9 mouse cellular contexts compared by ENCODE assay signal in genomic region chr5:124337909-124338308, GRCm38 (mm10). TPM values are rescaled to one million over a fixed set of nuclear protein-coding genes. Genes with fewer than 3 reads are reported as not detected.
A peak's percentile ranks its signal among the peaks of the same experiment; 100 is the strongest.
DNase-seq lines count a peak whose midpoint lies in the region; ATAC-seq and TF ChIP-seq lines count a peak whose summit lies in the region.
"Had no signal": no experiment of that assay in that cellular context is flagged by ENCODE, and none has a peak within 500 bp of the region (broad histone marks: within the 10 kb centered on the region; RNA-seq: fewer than 3 reads in every experiment).

No protein-coding gene starts in this region.

- H3K27me3 ChIP-seq in forebrain, embryonic 12.5 days: no peaks in the 10 kb centered on the region
- no peaks in the 10 kb centered on the region for H3K27me3 ChIP-seq in forebrain, embryonic 10.5 days (ENCODE audit: poor library complexity, severe bottlenecking)

- 65% methylated on average over 9 of the region's 9 CpGs for WGBS in forebrain, embryonic 12.5 days
- 82% methylated on average over 9 of the region's 9 CpGs for WGBS in forebrain, embryonic 10.5 days

- ATAC-seq in forebrain, embryonic 12.5 days (ENCODE audit: low FRiP score): no peak

- no peak for DNase-seq in forebrain, embryonic 10.5 days (ENCODE audit: extremely low spot score, low spot score)
- DNase-seq in urinary bladder, postnatal 14 days (ENCODE audit: low spot score): peak; percentile 20
- DNase-seq in urinary bladder, postnatal 4 days (ENCODE audit: low spot score in 2 of 2): no peak
- DNase-seq in left cerebral cortex, postnatal 25 days (ENCODE audit: low spot score in 2 of 2): peak; percentile 54 to 88
- peak; percentile 75 for DNase-seq in telencephalon, adult 2 months (ENCODE audit: low read depth, low spot score)
- DNase-seq in gastrocnemius, adult 2 months: no peak
- DNase-seq in thymus, postnatal 14 days: no peak

- H3K4me3 ChIP-seq in forebrain, embryonic 12.5 days (replicated peaks): no peak overlapping the region
- H3K4me3 ChIP-seq in forebrain, embryonic 10.5 days: no peak overlapping the region
- H3K4me3 ChIP-seq in gastrocnemius, adult 2 months: no peak overlapping the region
- H3K4me3 ChIP-seq: myocyte had no signal

- H3K4me1 ChIP-seq in forebrain, embryonic 12.5 days: peaks cover 28% of the 10 kb centered on the region
- H3K4me1 ChIP-seq in forebrain, embryonic 10.5 days: peaks cover 10% of the 10 kb centered on the region

- H3K4me2 ChIP-seq in forebrain, embryonic 12.5 days: no peak overlapping the region

- H3K27ac ChIP-seq in forebrain, embryonic 12.5 days: peak overlapping the region; percentile 70; the same call in 1 of the 2 replicates
- no peak overlapping the region for H3K27ac ChIP-seq in forebrain, embryonic 10.5 days
- H3K27ac ChIP-seq in gastrocnemius, adult 2 months: no peak overlapping the region

- H3K9me3 ChIP-seq in forebrain, embryonic 12.5 days: no peaks in the 10 kb centered on the region
- H3K9me3 ChIP-seq in forebrain, embryonic 10.5 days: no peaks in the 10 kb centered on the region

- H3K36me3 ChIP-seq in forebrain, embryonic 12.5 days (replicated peaks): 0 out of 2 replicates have a peak, but pooled peaks cover 6% of the 10 kb centered on the region
- peaks cover 30% of the 10 kb centered on the region for H3K36me3 ChIP-seq in forebrain, embryonic 10.5 days (replicated peaks)

- H3K9ac ChIP-seq in forebrain, embryonic 12.5 days: no peak overlapping the region

- TF ChIP-seq CTCF in gastrocnemius, adult 2 months (IDR thresholded peaks at IDR 0.05): no peak

- intact Hi-C loops in left cerebral cortex, postnatal 25 days (cut with DNase I): no loop called here
- intact Hi-C loops in gastrocnemius, adult 2 months (cut with DNase I): no loop called here

RNA-seq across cellular contexts. Expression of gene 2810006K23Rik, which starts 10.0 kb away (rescaled TPM):
- 19.2 and 23.0 TPM in 2 replicates for polyA plus RNA-seq in forebrain, embryonic 12.5 days (2016; fragmentation: Nextera tagmentation; extraction: Ambion mirVana)
- 24.9 and 25.7 TPM in 2 replicates for polyA plus RNA-seq in forebrain, embryonic 10.5 days (2016; fragmentation: Nextera tagmentation; extraction: Ambion mirVana)
- total RNA-seq in left cerebral cortex, postnatal 25 days (2021): 10 to 100 TPM; 16.4 to 17.5 TPM
- total RNA-seq in gastrocnemius, adult 2 months (2021): 1 to 10 TPM; 6.2 to 8.7 TPM

RNA-seq across cellular contexts. Expression of gene Mphosph9, which starts 10.1 kb away (rescaled TPM):
- polyA plus RNA-seq in forebrain, embryonic 12.5 days (2016; fragmentation: Nextera tagmentation; extraction: Ambion mirVana): 24.4 and 24.7 TPM in 2 replicates
- polyA plus RNA-seq in forebrain, embryonic 10.5 days (2016; fragmentation: Nextera tagmentation; extraction: Ambion mirVana): 19.5 and 20.9 TPM in 2 replicates
- total RNA-seq in left cerebral cortex, postnatal 25 days (2021): 10 to 100 TPM; 17.5 to 23.1 TPM
- 1 to 10 TPM; 2.7 to 3.4 TPM for total RNA-seq in gastrocnemius, adult 2 months (2021)

RNA-seq across cellular contexts. Expression of gene Cdk2ap1, which starts 25.0 kb away (rescaled TPM):
- 81.1 and 105 TPM in 2 replicates for polyA plus RNA-seq in forebrain, embryonic 12.5 days (2016; fragmentation: Nextera tagmentation; extraction: Ambion mirVana)
- polyA plus RNA-seq in forebrain, embryonic 10.5 days (2016; fragmentation: Nextera tagmentation; extraction: Ambion mirVana): 57.3 and 64.7 TPM in 2 replicates
- 100 to 1,000 TPM; 154 to 177 TPM for total RNA-seq in left cerebral cortex, postnatal 25 days (2021)
- total RNA-seq in gastrocnemius, adult 2 months (2021): 100 to 1,000 TPM; 140 to 141 TPM

Comparison
In these comparisons a context has a peak if more than half of its experiments do, and no peak if none do; other contexts are left out.
1. DNase-seq: peak in urinary bladder, postnatal 14 days (single experiment), left cerebral cortex, postnatal 25 days (2 of 2) and telencephalon, adult 2 months (single experiment); none in forebrain, embryonic 10.5 days (single experiment), urinary bladder, postnatal 4 days (0 of 2), gastrocnemius, adult 2 months (single experiment) and thymus, postnatal 14 days (single experiment).
2. RNA of gene Mphosph9, which starts 10.1 kb away (total RNA-seq): 17.5 to 23.1 TPM in left cerebral cortex, postnatal 25 days; 2.7 to 3.4 TPM in gastrocnemius, adult 2 months; every median in the first group is over 4 times any median in the second.